Mouse (Mus musculus) thymus, postnatal 4 days (tissue): ENCODE data around the gene Ddah2.

Experiments used
- DNase-seq: peaks from one replicate; pipeline ENCODE4 v3.0.0; 2021

The Ddah2 gene

GRCm38 (mm10) chr17:35052271-35052798 lies 6.5 kb upstream of the Ddah2 start:
- no peak for DNase-seq

GRCm38 (mm10) chr17:35055691-35056495 lies 2.9 kb upstream of the Ddah2 start:
- DNase-seq, result no peak

- no peak for DNase-seq
Observed at GRCm38 (mm10) chr17:35057090-35057489, 1.7 kb upstream of the Ddah2 start.

- DNase-seq, result no peak
Observed at GRCm38 (mm10) chr17:35058316-35058715, 519 bp upstream of the Ddah2 start.

GRCm38 (mm10) chr17:35060071-35060470 lies 1.2 kb downstream of the Ddah2 start:
- DNase-seq, result peak; percentile 50

- no peak for DNase-seq
Observed at GRCm38 (mm10) chr17:35060737-35061297, 2.0 kb downstream of the Ddah2 start.

- DNase-seq, result no peak
Observed at GRCm38 (mm10) chr17:35061299-35061698, 2.5 kb downstream of the Ddah2 start.

GRCm38 (mm10) chr17:35063466-35063865 lies 4.6 kb downstream of the Ddah2 start:
- no peak for DNase-seq

GRCm38 (mm10) chr17:35064378-35064877 lies 5.6 kb downstream of the Ddah2 start:
- no peak for DNase-seq

- DNase-seq, result peak; percentile 57
Observed at GRCm38 (mm10) chr17:35064951-35065947, 6.4 kb downstream of the Ddah2 start, which contains the start of gene Ly6g6c. TSS of gene Ly6g6c (plus strand) at chr17:35065388.

GRCm38 (mm10) chr17:35066084-35066483 lies 7.2 kb downstream of the Ddah2 start, which contains the start of gene Mpig6b:
TSS of gene Mpig6b (minus strand) at chr17:35066184.
- DNase-seq, result no peak

- no peak for DNase-seq
Observed at GRCm38 (mm10) chr17:35068213-35068914, 9.5 kb downstream of the Ddah2 start.

GRCm38 (mm10) chr17:35070556-35071229 lies 11.9 kb downstream of the Ddah2 start:
- DNase-seq, result peak; percentile 67

- DNase-seq, result peak; percentile 50
Observed at GRCm38 (mm10) chr17:35071454-35071853, 12.6 kb downstream of the Ddah2 start.

GRCm38 (mm10) chr17:35074097-35074496 lies 15.3 kb downstream of the Ddah2 start:
- DNase-seq, result peak; percentile 57

- no peak for DNase-seq
Observed at GRCm38 (mm10) chr17:35076507-35077176, 17.8 kb downstream of the Ddah2 start, which contains the start of gene Ly6g6e. TSS of gene Ly6g6e (plus strand) at chr17:35076902.

- no peak for DNase-seq
Observed at GRCm38 (mm10) chr17:35077285-35077684, 18.4 kb downstream of the Ddah2 start.

- no peak for DNase-seq
Observed at GRCm38 (mm10) chr17:35077786-35078233, 19.0 kb downstream of the Ddah2 start, which contains the start of gene Ly6g6d. TSS of gene Ly6g6d (minus strand) at chr17:35078065.

- DNase-seq, result no peak
Observed at GRCm38 (mm10) chr17:35079778-35080177, 20.9 kb downstream of the Ddah2 start.

GRCm38 (mm10) chr17:35080248-35080647 lies 21.4 kb downstream of the Ddah2 start:
- DNase-seq, result no peak
